Mouse (Mus musculus): ENCODE results near the gene Poc1b. TPM values are rescaled to one million over a fixed set of nuclear protein-coding genes. Genes with fewer than 3 reads are reported as not detected.
"Not testable (repeated sequence)": the region's sequence is repeated elsewhere in the genome, so short reads cannot be mapped to it uniquely, and the experiment has no call there.

Gene Poc1b
- polyA plus RNA-seq, 1 experiment, result not detected

GRCm38 (mm10) chr10:99133321-99133875 is 26.6 kb downstream of the Poc1b start:
- TF ChIP-seq POLR2A (IDR thresholded peaks at IDR 0.05; ENCODE audit: insufficient read depth, low read depth, low read length), result no peak
- TF ChIP-seq CTCF (IDR thresholded peaks at IDR 0.05; ENCODE audit: insufficient read depth, low read depth, low read length), result no peak
- H3K4me1 ChIP-seq (ENCODE audit: control insufficient read depth, insufficient read depth, low read length), result peaks cover 23% of the 10 kb centered on the region
- H3K4me3 ChIP-seq (ENCODE audit: insufficient read depth, low read depth, low read length), result no peak overlapping the region
- WGBS, result 84% methylated on average over 16 of the region's 16 CpGs
- H3K27ac ChIP-seq (ENCODE audit: insufficient read depth, low read depth, low read length), result no peak overlapping the region

DNA sequence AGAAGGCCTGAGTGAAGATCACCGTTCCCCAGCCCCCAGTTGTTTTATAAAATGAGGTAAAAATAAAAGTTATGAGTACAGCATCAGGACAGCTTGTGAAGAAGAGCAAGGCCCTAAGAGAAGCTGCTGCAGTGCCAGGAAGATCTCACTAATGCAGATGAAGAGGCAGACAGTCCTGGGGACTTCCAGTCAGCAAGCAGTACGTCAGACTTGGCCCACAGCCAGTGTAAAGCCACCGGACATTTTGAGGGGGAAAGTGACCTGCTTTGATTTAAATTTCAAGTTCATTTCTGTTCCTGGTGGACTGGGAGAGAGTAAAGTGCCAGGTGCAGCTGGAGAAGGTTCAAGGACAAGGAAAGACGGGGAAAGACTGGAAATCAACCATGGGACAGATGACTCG is 29.5 kb downstream of the Poc1b start:
- Histone ChIP-seq H3K4me1 (ENCODE audit: control insufficient read depth, insufficient read depth, low read length) (peaks cover 11% of the 10 kb centered on the region; the same call in 1 of the 2 replicates), H3K27ac (ENCODE audit: insufficient read depth, low read depth, low read length) (no peak overlapping the region), H3K4me3 (ENCODE audit: insufficient read depth, low read depth, low read length) (no peak overlapping the region)
- WGBS, result 65% methylated on average over 5 of the region's 5 CpGs
- TF ChIP-seq POLR2A (IDR thresholded peaks at IDR 0.05; ENCODE audit: insufficient read depth, low read depth, low read length) (no peak), CTCF (IDR thresholded peaks at IDR 0.05; ENCODE audit: insufficient read depth, low read depth, low read length) (no peak)

DNA sequence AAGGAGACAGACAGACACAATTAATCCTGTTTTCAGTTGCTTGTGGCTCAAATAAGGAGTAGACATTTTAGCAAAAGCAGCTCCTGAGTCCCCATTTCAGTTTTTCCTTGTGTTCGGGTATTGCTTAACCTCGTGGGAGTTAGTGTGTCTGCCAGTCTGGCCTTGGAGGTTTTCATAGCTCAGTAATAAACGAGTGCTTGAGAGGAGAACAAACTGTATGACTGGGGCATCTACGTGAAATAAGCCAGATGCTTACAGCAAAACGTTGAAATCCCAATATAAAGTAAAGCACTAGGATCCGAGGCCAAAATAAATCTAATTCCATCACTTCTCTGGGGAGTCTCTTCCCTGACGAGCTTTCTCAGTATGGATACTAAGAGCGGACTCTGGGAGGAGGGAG is 38.8 kb downstream of the Poc1b start:
- Histone ChIP-seq H3K27ac (ENCODE audit: insufficient read depth, low read depth, low read length) (no peak overlapping the region), H3K4me1 (ENCODE audit: control insufficient read depth, insufficient read depth, low read length) (no peaks in the 10 kb centered on the region), H3K4me3 (ENCODE audit: insufficient read depth, low read depth, low read length) (no peak overlapping the region)
- no peak for TF ChIP-seq POLR2A (IDR thresholded peaks at IDR 0.05; ENCODE audit: insufficient read depth, low read depth, low read length)
- no peak for TF ChIP-seq CTCF (IDR thresholded peaks at IDR 0.05; ENCODE audit: insufficient read depth, low read depth, low read length)
- 91% methylated on average over 8 of the region's 8 CpGs for WGBS

GRCm38 (mm10) chr10:99146596-99146995 is 39.8 kb downstream of the Poc1b start:
- no peak for TF ChIP-seq POLR2A (IDR thresholded peaks at IDR 0.05; ENCODE audit: insufficient read depth, low read depth, low read length)
- TF ChIP-seq CTCF (IDR thresholded peaks at IDR 0.05; ENCODE audit: insufficient read depth, low read depth, low read length), result no peak
- Histone ChIP-seq H3K27ac (ENCODE audit: insufficient read depth, low read depth, low read length) (no peak overlapping the region), H3K4me1 (ENCODE audit: control insufficient read depth, insufficient read depth, low read length) (no peaks in the 10 kb centered on the region), H3K4me3 (ENCODE audit: insufficient read depth, low read depth, low read length) (no peak overlapping the region)
- 92% methylated on average over 8 of the region's 8 CpGs for WGBS

- 94% methylated on average over 6 of the region's 6 CpGs for WGBS
- Histone ChIP-seq H3K27ac (ENCODE audit: insufficient read depth, low read depth, low read length) (no peak overlapping the region), H3K4me3 (ENCODE audit: insufficient read depth, low read depth, low read length) (no peak overlapping the region), H3K4me1 (ENCODE audit: control insufficient read depth, insufficient read depth, low read length) (no peaks in the 10 kb centered on the region)
- TF ChIP-seq CTCF (IDR thresholded peaks at IDR 0.05; ENCODE audit: insufficient read depth, low read depth, low read length), result no peak
- TF ChIP-seq POLR2A (IDR thresholded peaks at IDR 0.05; ENCODE audit: insufficient read depth, low read depth, low read length), result no peak
Measured at GRCm38 (mm10) chr10:99150016-99150415, 43.2 kb downstream of the Poc1b start.

- WGBS, result 100% methylated on average over 1 of the region's 1 CpGs
- Histone ChIP-seq H3K4me3 (ENCODE audit: insufficient read depth, low read depth, low read length) (no peak overlapping the region), H3K27ac (ENCODE audit: insufficient read depth, low read depth, low read length) (no peak overlapping the region), H3K4me1 (ENCODE audit: control insufficient read depth, insufficient read depth, low read length) (no peaks in the 10 kb centered on the region)
- TF ChIP-seq CTCF (IDR thresholded peaks at IDR 0.05; ENCODE audit: insufficient read depth, low read depth, low read length), result no peak
- no peak for TF ChIP-seq POLR2A (IDR thresholded peaks at IDR 0.05; ENCODE audit: insufficient read depth, low read depth, low read length)
Measured at GRCm38 (mm10) chr10:99151580-99151979, 44.7 kb downstream of the Poc1b start.

GRCm38 (mm10) chr10:99152063-99152462 is 45.2 kb downstream of the Poc1b start:
- Histone ChIP-seq H3K27ac (ENCODE audit: insufficient read depth, low read depth, low read length) (no peak overlapping the region), H3K4me3 (ENCODE audit: insufficient read depth, low read depth, low read length) (no peak overlapping the region), H3K4me1 (ENCODE audit: control insufficient read depth, insufficient read depth, low read length) (no peaks in the 10 kb centered on the region)
- 91% methylated on average over 6 of the region's 6 CpGs for WGBS
- no peak for TF ChIP-seq CTCF (IDR thresholded peaks at IDR 0.05; ENCODE audit: insufficient read depth, low read depth, low read length)
- no peak for TF ChIP-seq POLR2A (IDR thresholded peaks at IDR 0.05; ENCODE audit: insufficient read depth, low read depth, low read length)

- Histone ChIP-seq H3K4me1 (ENCODE audit: control insufficient read depth, insufficient read depth, low read length) (no peaks in the 10 kb centered on the region), H3K27ac (ENCODE audit: insufficient read depth, low read depth, low read length) (no peak overlapping the region), H3K4me3 (ENCODE audit: insufficient read depth, low read depth, low read length) (no peak overlapping the region)
- WGBS, result 91% methylated on average over 8 of the region's 8 CpGs
- TF ChIP-seq CTCF (IDR thresholded peaks at IDR 0.05; ENCODE audit: insufficient read depth, low read depth, low read length) (no peak), POLR2A (IDR thresholded peaks at IDR 0.05; ENCODE audit: insufficient read depth, low read depth, low read length) (no peak)
Measured at GRCm38 (mm10) chr10:99154635-99155034, 47.8 kb downstream of the Poc1b start.

DNA sequence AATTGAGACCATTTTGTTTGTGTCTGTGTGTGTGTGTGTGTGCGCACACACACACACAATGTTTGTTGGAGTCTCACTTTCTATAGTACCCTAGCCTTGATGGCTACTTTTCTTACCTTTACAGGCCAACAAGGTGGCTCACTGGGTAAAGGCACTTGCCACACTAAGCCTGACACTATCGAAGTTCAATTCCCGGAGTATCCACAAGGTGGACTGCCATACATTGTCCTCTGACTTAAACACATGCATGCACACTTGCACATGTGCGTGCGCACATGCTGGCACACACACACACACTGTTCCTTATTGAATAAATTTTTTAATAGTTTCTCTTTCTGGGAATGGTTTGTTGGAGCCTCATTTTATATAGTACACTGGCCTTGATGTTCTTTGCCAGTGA is 50.0 kb downstream of the Poc1b start:
- Histone ChIP-seq H3K4me1 (ENCODE audit: control insufficient read depth, insufficient read depth, low read length) (no peaks in the 10 kb centered on the region), H3K27ac (ENCODE audit: insufficient read depth, low read depth, low read length) (no peak overlapping the region), H3K4me3 (ENCODE audit: insufficient read depth, low read depth, low read length) (no peak overlapping the region)
- 92% methylated on average over 5 of the region's 5 CpGs for WGBS
- no peak for TF ChIP-seq CTCF (IDR thresholded peaks at IDR 0.05; ENCODE audit: insufficient read depth, low read depth, low read length)
- TF ChIP-seq POLR2A (IDR thresholded peaks at IDR 0.05; ENCODE audit: insufficient read depth, low read depth, low read length), result no peak

GRCm38 (mm10) chr10:99157697-99158096 is 50.9 kb downstream of the Poc1b start:
- WGBS, result 95% methylated on average over 10 of the region's 10 CpGs
- H3K27ac ChIP-seq (ENCODE audit: insufficient read depth, low read depth, low read length); H3K4me1 ChIP-seq (ENCODE audit: control insufficient read depth, insufficient read depth, low read length); H3K4me3 ChIP-seq (ENCODE audit: insufficient read depth, low read depth, low read length): not testable (repeated sequence)
